Mouse (Mus musculus): Measurements from ENCODE around the gene Ppil2.

The Ppil2 gene

DNA sequence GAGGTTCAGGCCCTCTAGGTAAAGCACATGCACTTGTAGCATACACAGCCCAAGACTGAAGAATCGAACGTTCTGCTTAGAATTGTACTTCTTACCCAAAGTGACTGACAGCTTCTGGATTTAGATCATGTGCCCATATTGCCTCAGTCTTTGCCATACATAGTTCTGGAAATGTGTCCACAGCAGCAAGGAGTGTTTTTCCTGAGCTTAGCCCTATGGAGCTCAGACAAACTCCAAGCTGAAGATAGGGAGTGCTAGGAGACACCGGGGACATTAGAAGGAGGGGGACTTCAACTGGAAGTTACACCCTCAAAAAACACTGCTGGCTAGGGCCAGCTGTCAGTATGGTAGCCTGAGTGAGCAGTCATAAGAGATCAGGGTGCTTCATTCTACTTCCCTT is 70.3 kb downstream of the Ppil2 start:
- DNase-seq (ENCODE audit: low spot score), result no peak
